Mouse (Mus musculus) spleen, adult 18-20 months (tissue): ENCODE data around the gene Mpl.

Experiments
- DNase-seq, 2 experiments: peaks; one replicate each; pipeline ENCODE4 v3.0.0; 2022; ENCODE audit warnings: mixed read lengths in 2 of 2

Mpl gene

GRCm38 (mm10) chr4:118457345-118457975 lies at the start of gene Mpl:
TSS of gene Mpl (minus strand) at chr4:118457513.
- DNase-seq: no peak

GRCm38 (mm10) chr4:118505551-118505950 lies 48.2 kb upstream of the Mpl start:
- no peak for DNase-seq

GRCm38 (mm10) chr4:118500792-118501191 lies 43.5 kb upstream of the Mpl start:
- no peak for DNase-seq

GRCm38 (mm10) chr4:118500171-118500724 lies 42.9 kb upstream of the Mpl start:
- no peak for DNase-seq

- no peak for DNase-seq
These were observed 33.1 kb upstream of the Mpl start for GRCm38 (mm10) chr4:118490461-118490860.

- DNase-seq: no peak
These were observed 32.4 kb upstream of the Mpl start, which contains the start of gene Tie1 for GRCm38 (mm10) chr4:118489717-118490132. TSS of gene Tie1 (minus strand) at chr4:118490061.

- no peak for DNase-seq
These were observed 19.6 kb upstream of the Mpl start for GRCm38 (mm10) chr4:118476773-118477530.

- no peak for DNase-seq
These were observed 15.4 kb upstream of the Mpl start for GRCm38 (mm10) chr4:118472687-118473086.

- DNase-seq: no peak
These were observed 14.0 kb upstream of the Mpl start for GRCm38 (mm10) chr4:118471281-118471680.

GRCm38 (mm10) chr4:118465697-118466163 lies 8.4 kb upstream of the Mpl start:
- DNase-seq: no peak

GRCm38 (mm10) chr4:118464956-118465355 lies 7.6 kb upstream of the Mpl start:
- no peak for DNase-seq

- DNase-seq: no peak
These were observed 10.7 kb downstream of the Mpl start for GRCm38 (mm10) chr4:118446415-118447153.

- DNase-seq: no peak
These were observed 11.4 kb downstream of the Mpl start for GRCm38 (mm10) chr4:118445781-118446414.

GRCm38 (mm10) chr4:118445088-118445487 lies 12.2 kb downstream of the Mpl start:
- no peak for DNase-seq

- peak in 1 of 2 experiments; percentile 21 for DNase-seq
These were observed 19.5 kb downstream of the Mpl start for GRCm38 (mm10) chr4:118437829-118438253.

GRCm38 (mm10) chr4:118436820-118437603 lies 20.3 kb downstream of the Mpl start, which contains the start of gene Cdc20:
TSS of gene Cdc20 (minus strand) at chr4:118437352.
- DNase-seq: peak; percentile 74 to 78

- DNase-seq: no peak
These were observed 25.0 kb downstream of the Mpl start for GRCm38 (mm10) chr4:118432332-118432731.

- DNase-seq: no peak
These were observed 28.0 kb downstream of the Mpl start for GRCm38 (mm10) chr4:118429215-118429895.

GRCm38 (mm10) chr4:118428531-118429214 lies 28.6 kb downstream of the Mpl start:
- no peak for DNase-seq

- DNase-seq: peak; percentile 81 to 85
These were observed 29.4 kb downstream of the Mpl start, which contains the start of gene Elovl1 for GRCm38 (mm10) chr4:118427768-118428451. TSS of gene Elovl1 (plus strand) at chr4:118428093.
